ENCODE assay signal across 19 mouse cellular contexts in genomic region chr6:20640301-20640700, GRCm38 (mm10).
A peak's percentile ranks its signal among the peaks of the same experiment; 100 is the strongest.
DNase-seq lines count a peak whose midpoint lies in the region; ATAC-seq and TF ChIP-seq lines count a peak whose summit lies in the region.
"Had no signal": no experiment of that assay in that cellular context is flagged by ENCODE, and none has a peak within 500 bp of the region (broad histone marks: within the 10 kb centered on the region; RNA-seq: fewer than 3 reads in every experiment).

No protein-coding gene starts in this region.

- DNase-seq in brain, adult 2 months (ENCODE audit: low read depth, low spot score), result peak; percentile 88
- DNase-seq in cerebellum, adult 2 months, result peak; percentile 74 to 90
- DNase-seq in cerebellum, postnatal 10 days, result peak; percentile 78 to 87
- DNase-seq in embryonic facial prominence, embryonic 10.5 days (ENCODE audit: low spot score), result no peak
- DNase-seq in ovary, adult 18-20 months (ENCODE audit: low spot score), result no peak
- DNase-seq in gastrocnemius, adult 8-10 months (ENCODE audit: low spot score in 2 of 2), result no peak
- DNase-seq: adrenal gland, adult 2 months; adrenal gland, postnatal 25 days; gastrocnemius, postnatal 10 days; kidney, adult 2 months had no signal

- no peaks in the 10 kb centered on the region for H3K9me3 ChIP-seq in embryonic facial prominence, embryonic 10.5 days
- H3K9me3 ChIP-seq: embryonic facial prominence, embryonic 15.5 days; forebrain, embryonic 10.5 days; forebrain, embryonic 15.5 days; heart, embryonic 13.5 days; hindbrain, embryonic 13.5 days had no signal

- no peak overlapping the region for H3K27ac ChIP-seq in cerebellum, adult 2 months (ENCODE audit: insufficient read depth, low read length)
- no peak overlapping the region for H3K27ac ChIP-seq in embryonic facial prominence, embryonic 10.5 days (replicated peaks)
- H3K27ac ChIP-seq: embryonic facial prominence, embryonic 15.5 days; forebrain, embryonic 10.5 days; forebrain, embryonic 15.5 days; heart, embryonic 13.5 days; hindbrain, embryonic 13.5 days had no signal

- no peak for TF ChIP-seq CTCF in cerebellum, adult 2 months (IDR thresholded peaks at IDR 0.05; ENCODE audit: borderline replicate concordance, insufficient read depth, low read depth, low read length)

- peak; percentile 89; the same call in 1 of the 2 replicates for ATAC-seq in cerebellum, adult (ENCODE audit: insufficient number of reproducible peaks, low FRiP score, low TSS enrichment)
- ATAC-seq in megakaryocyte-erythroid progenitor cell, adult 5-6 weeks (replicated peaks; ENCODE audit: low FRiP score, low TSS enrichment, poor library complexity, severe bottlenecking), result no peak
- ATAC-seq: forebrain, embryonic 15.5 days; intestine, embryonic 16.5 days had no signal

- H3K4me1 ChIP-seq in cerebellum, adult 2 months (ENCODE audit: control insufficient read depth, insufficient read depth, low read length), result peaks cover 8% of the 10 kb centered on the region; the same call in 1 of the 2 replicates
- H3K4me1 ChIP-seq in embryonic facial prominence, embryonic 10.5 days, result no peaks in the 10 kb centered on the region
- H3K4me1 ChIP-seq: embryonic facial prominence, embryonic 15.5 days; forebrain, embryonic 10.5 days; forebrain, embryonic 15.5 days; heart, embryonic 13.5 days; hindbrain, embryonic 13.5 days had no signal

- H3K36me3 ChIP-seq in embryonic facial prominence, embryonic 10.5 days (replicated peaks), result no peaks in the 10 kb centered on the region
- H3K36me3 ChIP-seq: embryonic facial prominence, embryonic 15.5 days; forebrain, embryonic 10.5 days; forebrain, embryonic 15.5 days; heart, embryonic 13.5 days; hindbrain, embryonic 13.5 days had no signal

- no peak overlapping the region for H3K4me3 ChIP-seq in cerebellum, adult 2 months (replicated peaks; ENCODE audit: insufficient read depth, low read depth, low read length)
- H3K4me3 ChIP-seq in embryonic facial prominence, embryonic 10.5 days, result no peak overlapping the region
- H3K4me3 ChIP-seq: embryonic facial prominence, embryonic 15.5 days; erythroblast, embryonic 14.5 days; forebrain, embryonic 10.5 days; forebrain, embryonic 15.5 days; heart, embryonic 13.5 days; hindbrain, embryonic 13.5 days had no signal

- WGBS in cerebellum, adult 2 months, result 13% methylated on average over 3 of the region's 3 CpGs
- WGBS in embryonic facial prominence, embryonic 10.5 days, result 92% methylated on average over 3 of the region's 3 CpGs

- no peaks in the 10 kb centered on the region for H3K27me3 ChIP-seq in cerebellum, adult 2 months (ENCODE audit: control insufficient read depth, insufficient read depth, low read length)
- no peaks in the 10 kb centered on the region for H3K27me3 ChIP-seq in embryonic facial prominence, embryonic 10.5 days (replicated peaks; ENCODE audit: low read depth, poor library complexity, severe bottlenecking)
- H3K27me3 ChIP-seq: embryonic facial prominence, embryonic 15.5 days; forebrain, embryonic 15.5 days; heart, embryonic 13.5 days; hindbrain, embryonic 13.5 days had no signal

- TF ChIP-seq POLR2A in cerebellum, adult 2 months (IDR thresholded peaks at IDR 0.05; ENCODE audit: borderline replicate concordance, insufficient read depth, low read length), result no peak

Comparison
In these comparisons a context has a peak if more than half of its experiments do, and no peak if none do; other contexts are left out.
1. DNase-seq: peak in brain, adult 2 months (single experiment), cerebellum, adult 2 months (2 of 2) and cerebellum, postnatal 10 days (2 of 2); none in embryonic facial prominence, embryonic 10.5 days (single experiment), ovary, adult 18-20 months (single experiment) and gastrocnemius, adult 8-10 months (0 of 2).